Mouse (Mus musculus): ENCODE measurements at regions not wholly inside any gene's neighbourhood (a gene's known extent, or its start where the extent isn't known, plus 50 kb on each side); places are given as distances from the start of the nearest gene placed in this dataset.

- Histone ChIP-seq H3K4me3 (ENCODE audit: low read length) (no peak overlapping the region), H3K9ac (ENCODE audit: low read length) (no peak overlapping the region), H3K27me3 (ENCODE audit: control insufficient read depth, insufficient read depth, low read depth, low read length) (no peaks in the 10 kb centered on the region), H3K27ac (ENCODE audit: low read length) (no peak overlapping the region), H3K9me3 (ENCODE audit: control insufficient read depth, low read length) (no peaks in the 10 kb centered on the region), H3K4me1 (replicated peaks; ENCODE audit: control insufficient read depth, insufficient read depth, low read length) (no peaks in the 10 kb centered on the region), H3K4me2 (ENCODE audit: low read depth, low read length) (no peak overlapping the region), H3K36me3 (ENCODE audit: control insufficient read depth, insufficient read depth, low read length) (no peaks in the 10 kb centered on the region)
- ATAC-seq (ENCODE audit: low read depth): 0 out of 2 replicates have a peak, but pooled peaks have one; percentile 28
- 39% methylated on average over 2 of the region's 2 CpGs for WGBS
Measured at GRCm38 (mm10) chr15:8903651-8904050, 64.1 kb upstream of the Ranbp3l start.

- 64% methylated on average over 11 of the region's 11 CpGs for WGBS
Measured at GRCm38 (mm10) chr15:8897487-8898158, 70.1 kb upstream of the Ranbp3l start.

GRCm38 (mm10) chr15:8896856-8897255 is 70.9 kb upstream of the Ranbp3l start:
- H3K9ac ChIP-seq (ENCODE audit: low read length): no peak overlapping the region
- whole genome bisulfite sequencing: 47% methylated on average over 2 of the region's 2 CpGs
- no peak overlapping the region for H3K4me3 ChIP-seq (ENCODE audit: low read length)
- H3K36me3 ChIP-seq (ENCODE audit: control insufficient read depth, insufficient read depth, low read length): no peaks in the 10 kb centered on the region
- H3K27me3 ChIP-seq (ENCODE audit: control insufficient read depth, insufficient read depth, low read depth, low read length): no peaks in the 10 kb centered on the region
- no peak overlapping the region for H3K4me2 ChIP-seq (ENCODE audit: low read depth, low read length)
- no peak overlapping the region for H3K27ac ChIP-seq (ENCODE audit: low read length)
- peaks cover 2% of the 10 kb centered on the region; the same call in 1 of the 2 replicates for H3K9me3 ChIP-seq (ENCODE audit: control insufficient read depth, low read length)
- ATAC-seq (ENCODE audit: low read depth): no peak
- no peaks in the 10 kb centered on the region for H3K4me1 ChIP-seq (replicated peaks; ENCODE audit: control insufficient read depth, insufficient read depth, low read length)

More at GRCm38 (mm10) chr15:8897487-8898158, 70.1 kb upstream of the Ranbp3l start:
- Histone ChIP-seq H3K4me1 (replicated peaks; ENCODE audit: control insufficient read depth, insufficient read depth, low read length) (no peaks in the 10 kb centered on the region), H3K4me2 (ENCODE audit: low read depth, low read length) (no peak overlapping the region), H3K9me3 (ENCODE audit: control insufficient read depth, low read length) (peaks cover 2% of the 10 kb centered on the region; the same call in 1 of the 2 replicates), H3K36me3 (ENCODE audit: control insufficient read depth, insufficient read depth, low read length) (no peaks in the 10 kb centered on the region), H3K27ac (ENCODE audit: low read length) (no peak overlapping the region), H3K27me3 (ENCODE audit: control insufficient read depth, insufficient read depth, low read depth, low read length) (no peaks in the 10 kb centered on the region), H3K4me3 (ENCODE audit: low read length) (no peak overlapping the region), H3K9ac (ENCODE audit: low read length) (no peak overlapping the region)
- 0 out of 2 replicates have a peak, but pooled peaks have one; percentile 20 for ATAC-seq (ENCODE audit: low read depth)

GRCm38 (mm10) chr15:8896391-8896790 is 71.4 kb upstream of the Ranbp3l start:
- Histone ChIP-seq H3K4me3 (ENCODE audit: low read length) (no peak overlapping the region), H3K36me3 (ENCODE audit: control insufficient read depth, insufficient read depth, low read length) (no peaks in the 10 kb centered on the region), H3K9ac (ENCODE audit: low read length) (no peak overlapping the region), H3K4me1 (replicated peaks; ENCODE audit: control insufficient read depth, insufficient read depth, low read length) (no peaks in the 10 kb centered on the region), H3K27me3 (ENCODE audit: control insufficient read depth, insufficient read depth, low read depth, low read length) (no peaks in the 10 kb centered on the region), H3K4me2 (ENCODE audit: low read depth, low read length) (no peak overlapping the region), H3K27ac (ENCODE audit: low read length) (no peak overlapping the region), H3K9me3 (ENCODE audit: control insufficient read depth, low read length) (peaks cover 2% of the 10 kb centered on the region; the same call in 1 of the 2 replicates)
- no peak for ATAC-seq (ENCODE audit: low read depth)
- WGBS: 81% methylated on average over 12 of the region's 12 CpGs

- no peak overlapping the region for H3K27ac ChIP-seq (ENCODE audit: low read length)
- H3K36me3 ChIP-seq (ENCODE audit: control insufficient read depth, insufficient read depth, low read length): no peaks in the 10 kb centered on the region
- no peak overlapping the region for H3K9ac ChIP-seq (ENCODE audit: low read length)
- no peaks in the 10 kb centered on the region for H3K4me1 ChIP-seq (replicated peaks; ENCODE audit: control insufficient read depth, insufficient read depth, low read length)
- WGBS: 86% methylated on average over 3 of the region's 3 CpGs
- H3K9me3 ChIP-seq (ENCODE audit: control insufficient read depth, low read length): no peaks in the 10 kb centered on the region
- no peak overlapping the region for H3K4me2 ChIP-seq (ENCODE audit: low read depth, low read length)
- ATAC-seq (ENCODE audit: low read depth): peak; percentile 66
- H3K27me3 ChIP-seq (ENCODE audit: control insufficient read depth, insufficient read depth, low read depth, low read length): no peaks in the 10 kb centered on the region
- no peak overlapping the region for H3K4me3 ChIP-seq (ENCODE audit: low read length)
Measured at GRCm38 (mm10) chr15:8885585-8885984, 82.2 kb upstream of the Ranbp3l start.

- 0 out of 2 replicates have a peak, but pooled peaks have one; percentile 36 for ATAC-seq (ENCODE audit: low read depth)
- H3K4me2 ChIP-seq (ENCODE audit: low read depth, low read length): peak overlapping the region; percentile 17; the same call in 1 of the 2 replicates
- H3K4me3 ChIP-seq (ENCODE audit: low read length): 0 out of 2 replicates have a peak overlapping the region, but pooled peaks have one; percentile 8
- no peaks in the 10 kb centered on the region for H3K36me3 ChIP-seq (ENCODE audit: control insufficient read depth, insufficient read depth, low read length)
- no peak overlapping the region for H3K27ac ChIP-seq (ENCODE audit: low read length)
- H3K9me3 ChIP-seq (ENCODE audit: control insufficient read depth, low read length): no peaks in the 10 kb centered on the region
- no peaks in the 10 kb centered on the region for H3K4me1 ChIP-seq (replicated peaks; ENCODE audit: control insufficient read depth, insufficient read depth, low read length)
- H3K9ac ChIP-seq (ENCODE audit: low read length): no peak overlapping the region
- 52% methylated on average over 18 of the region's 18 CpGs for WGBS
- H3K27me3 ChIP-seq (ENCODE audit: control insufficient read depth, insufficient read depth, low read depth, low read length): no peaks in the 10 kb centered on the region
Measured at GRCm38 (mm10) chr15:8884608-8885467, 82.9 kb upstream of the Ranbp3l start.

- ATAC-seq (ENCODE audit: low read depth): no peak
- no peak overlapping the region for H3K4me3 ChIP-seq (ENCODE audit: low read length)
- H3K9me3 ChIP-seq (ENCODE audit: control insufficient read depth, low read length): no peaks in the 10 kb centered on the region
- H3K27ac ChIP-seq (ENCODE audit: low read length): no peak overlapping the region
- H3K4me2 ChIP-seq (ENCODE audit: low read depth, low read length): no peak overlapping the region
- H3K4me1 ChIP-seq (replicated peaks; ENCODE audit: control insufficient read depth, insufficient read depth, low read length): no peaks in the 10 kb centered on the region
- no peak overlapping the region for H3K9ac ChIP-seq (ENCODE audit: low read length)
- no peaks in the 10 kb centered on the region for H3K27me3 ChIP-seq (ENCODE audit: control insufficient read depth, insufficient read depth, low read depth, low read length)
- WGBS: 56% methylated on average over 9 of the region's 9 CpGs
- H3K36me3 ChIP-seq (ENCODE audit: control insufficient read depth, insufficient read depth, low read length): no peaks in the 10 kb centered on the region
Measured at GRCm38 (mm10) chr15:8882880-8883539, 84.7 kb upstream of the Ranbp3l start.

- no peaks in the 10 kb centered on the region for H3K9me3 ChIP-seq (ENCODE audit: control insufficient read depth, low read length)
- no peaks in the 10 kb centered on the region for H3K36me3 ChIP-seq (ENCODE audit: control insufficient read depth, insufficient read depth, low read length)
- WGBS: 80% methylated on average over 9 of the region's 9 CpGs
- no peak overlapping the region for H3K27ac ChIP-seq (ENCODE audit: low read length)
- H3K27me3 ChIP-seq (ENCODE audit: control insufficient read depth, insufficient read depth, low read depth, low read length): no peaks in the 10 kb centered on the region
- H3K9ac ChIP-seq (ENCODE audit: low read length): no peak overlapping the region
- H3K4me1 ChIP-seq (replicated peaks; ENCODE audit: control insufficient read depth, insufficient read depth, low read length): no peaks in the 10 kb centered on the region
- no peak overlapping the region for H3K4me2 ChIP-seq (ENCODE audit: low read depth, low read length)
- ATAC-seq (ENCODE audit: low read depth): no peak
- no peak overlapping the region for H3K4me3 ChIP-seq (ENCODE audit: low read length)
Measured at GRCm38 (mm10) chr15:8874884-8875493, 92.8 kb upstream of the Ranbp3l start.

Measured in lung, embryonic 16.5 days (tissue).